Mouse (Mus musculus) heart, embryonic 11.5 days (tissue): Measurements from ENCODE around the gene Slco2a1. TPM values are rescaled to one million over a fixed set of nuclear protein-coding genes. Genes with fewer than 3 reads are reported as not detected.

Experiments
- ATAC-seq: fragments of 200-750 bp; cut with Nextera tagmentation; replicated peaks from 2 replicates; pipeline ENCODE4 v1.8.0; 2017; ENCODE audit warnings: moderate library complexity; ENCODE audit not compliant: insufficient number of reproducible peaks, low FRiP score, low TSS enrichment
- H3K27ac ChIP-seq: fragments of 300-500 bp; sonication (generic); 2 replicates; pipeline ENCODE4 v1.5.1; 2014; ENCODE audit warnings: mild to moderate bottlenecking, low read depth, low read length
- H3K27me3 ChIP-seq: fragments of 300-500 bp; sonication (generic); 2 replicates; pipeline ENCODE4 v1.6.1; 2014; ENCODE audit warnings: mild to moderate bottlenecking, low read length, mixed read lengths; ENCODE audit not compliant: control insufficient read depth, insufficient read depth
- H3K36me3 ChIP-seq: fragments of 300-500 bp; sonication (generic); 2 replicates; pipeline ENCODE4 v1.6.1; 2014; ENCODE audit warnings: mild to moderate bottlenecking, low read length, moderate library complexity, mixed read lengths; ENCODE audit not compliant: control insufficient read depth, insufficient read depth
- H3K4me1 ChIP-seq: fragments of 300-500 bp; sonication (generic); 2 replicates; pipeline ENCODE4 v1.6.1; 2014; ENCODE audit warnings: low read length; ENCODE audit not compliant: control insufficient read depth, insufficient read depth
- H3K4me2 ChIP-seq: fragments of 300-500 bp; sonication (generic); 2 replicates; pipeline ENCODE4 v1.6.1; 2014; ENCODE audit warnings: mild to moderate bottlenecking, moderate library complexity
- H3K4me3 ChIP-seq: fragments of 300-500 bp; sonication (generic); 2 replicates; pipeline ENCODE4 v1.5.1; 2014; ENCODE audit warnings: low read depth, low read length
- H3K9ac ChIP-seq: fragments of 300-500 bp; sonication (generic); 2 replicates; pipeline ENCODE4 v1.6.1; 2014; ENCODE audit warnings: mild to moderate bottlenecking, low read depth, low read length, moderate library complexity
- H3K9me3 ChIP-seq: fragments of 300-500 bp; sonication (generic); replicated peaks from 2 replicates; pipeline ENCODE4 v1.6.1; 2016; ENCODE audit warnings: low read length; ENCODE audit not compliant: control insufficient read depth
- WGBS: fragments of 180-500 bp; shearing (Covaris S2); extraction: QIAGEN DNeasy Blood & Tissue Kit; methylation state at CpG from one replicate; pipeline ENCODE4 v1.1.7; 2014; ENCODE audit not compliant: insufficient replicate concordance; 5-methylcytosine and 5-hydroxymethylcytosine counted together
- polyA plus RNA-seq: library from polyadenylated mRNA; unstranded; fragments of >200 nt; fragmentation: Nextera tagmentation; extraction: Ambion mirVana; gene quantifications from 2 replicates; pipeline ENCODE4 v1.2.1, GENCODE M21; 2014

The Slco2a1 gene
- polyA plus RNA-seq, 1 experiment from 2014 or later, result 4.4 TPM

GRCm38 (mm10) chr9:103110727-103111501 lies 122.4 kb downstream of the Slco2a1 start:
- H3K4me3 ChIP-seq, result peak overlapping the region; percentile 69
- H3K9ac ChIP-seq, result peak overlapping the region; percentile 71
- peaks cover 48% of the 10 kb centered on the region for H3K27me3 ChIP-seq
- peak overlapping the region; percentile 97 for H3K4me2 ChIP-seq
- no peak overlapping the region for H3K27ac ChIP-seq
- 19% methylated on average over 18 of the region's 18 CpGs for WGBS
- no peaks in the 10 kb centered on the region for H3K9me3 ChIP-seq
- H3K4me1 ChIP-seq, result peaks cover 14% of the 10 kb centered on the region; the same call in 1 of the 2 replicates
- H3K36me3 ChIP-seq, result no peaks in the 10 kb centered on the region
- ATAC-seq, result no peak

- peak; percentile 55 for ATAC-seq
- Histone ChIP-seq H3K36me3 (no peaks in the 10 kb centered on the region), H3K9ac (peak within 1 kb of the TSS; percentile 71), H3K4me3 (peak within 1 kb of the TSS; percentile 69), H3K27me3 (peaks cover 48% of the 10 kb centered on the region), H3K27ac (no peak within 1 kb of the TSS), H3K4me2 (peak within 1 kb of the TSS; percentile 97), H3K9me3 (no peaks in the 10 kb centered on the region), H3K4me1 (peaks cover 14% of the 10 kb centered on the region; the same call in 1 of the 2 replicates)
- under 1% methylated on average over 38 of the region's 81 CpGs for WGBS
Measured at GRCm38 (mm10) chr9:103111621-103112470, 123.3 kb downstream of the Slco2a1 start, which contains the start of gene Rab6b. Rab6b (plus strand) TSS chr9:103111787.

GRCm38 (mm10) chr9:103112471-103113271 lies 124.2 kb downstream of the Slco2a1 start:
- Histone ChIP-seq H3K4me3 (peak overlapping the region; percentile 69), H3K36me3 (no peaks in the 10 kb centered on the region), H3K9ac (0 out of 2 replicates have a peak overlapping the region, but pooled peaks have one; percentile 71), H3K4me1 (peaks cover 14% of the 10 kb centered on the region; the same call in 1 of the 2 replicates), H3K27ac (no peak overlapping the region), H3K4me2 (peak overlapping the region; percentile 97), H3K27me3 (peaks cover 48% of the 10 kb centered on the region), H3K9me3 (no peaks in the 10 kb centered on the region)
- ATAC-seq, result 0 out of 2 replicates have a peak, but pooled peaks have one; percentile 16
- WGBS, result 2% methylated on average over 35 of the region's 35 CpGs

- Histone ChIP-seq H3K27me3 (peaks cover 48% of the 10 kb centered on the region), H3K9me3 (no peaks in the 10 kb centered on the region), H3K9ac (no peak overlapping the region), H3K36me3 (no peaks in the 10 kb centered on the region), H3K4me3 (no peak overlapping the region), H3K4me1 (peaks cover 14% of the 10 kb centered on the region; the same call in 1 of the 2 replicates), H3K27ac (no peak overlapping the region), H3K4me2 (no peak overlapping the region)
- ATAC-seq, result no peak
- WGBS, result 47% methylated on average over 11 of the region's 11 CpGs
Measured at GRCm38 (mm10) chr9:103113351-103113750, 124.8 kb downstream of the Slco2a1 start.

GRCm38 (mm10) chr9:103114326-103114725 lies 125.8 kb downstream of the Slco2a1 start:
- peaks cover 14% of the 10 kb centered on the region; the same call in 1 of the 2 replicates for H3K4me1 ChIP-seq
- no peak for ATAC-seq
- no peak overlapping the region for H3K4me2 ChIP-seq
- peaks cover 48% of the 10 kb centered on the region for H3K27me3 ChIP-seq
- H3K4me3 ChIP-seq, result no peak overlapping the region
- H3K9ac ChIP-seq, result no peak overlapping the region
- no peaks in the 10 kb centered on the region for H3K9me3 ChIP-seq
- no peaks in the 10 kb centered on the region for H3K36me3 ChIP-seq
- 75% methylated on average over 8 of the region's 8 CpGs for WGBS
- no peak overlapping the region for H3K27ac ChIP-seq

- 85% methylated on average over 13 of the region's 13 CpGs for WGBS
- ATAC-seq, result no peak
- Histone ChIP-seq H3K9me3 (no peaks in the 10 kb centered on the region), H3K9ac (no peak overlapping the region), H3K27ac (no peak overlapping the region), H3K4me3 (no peak overlapping the region), H3K36me3 (no peaks in the 10 kb centered on the region), H3K4me1 (peaks cover 14% of the 10 kb centered on the region; the same call in 1 of the 2 replicates), H3K27me3 (peaks cover 46% of the 10 kb centered on the region), H3K4me2 (no peak overlapping the region)
Measured at GRCm38 (mm10) chr9:103114901-103115300, 126.4 kb downstream of the Slco2a1 start.

- H3K9ac ChIP-seq, result no peak overlapping the region
- H3K9me3 ChIP-seq, result no peaks in the 10 kb centered on the region
- WGBS, result 65% methylated on average over 4 of the region's 4 CpGs
- H3K4me2 ChIP-seq, result no peak overlapping the region
- H3K4me3 ChIP-seq, result no peak overlapping the region
- 0 out of 2 replicates have a peak, but pooled peaks cover 8% of the 10 kb centered on the region for H3K4me1 ChIP-seq
- peaks cover 28% of the 10 kb centered on the region for H3K27me3 ChIP-seq
- no peak overlapping the region for H3K27ac ChIP-seq
- H3K36me3 ChIP-seq, result no peaks in the 10 kb centered on the region
- ATAC-seq, result no peak
Measured at GRCm38 (mm10) chr9:103116941-103117340, 128.4 kb downstream of the Slco2a1 start.

GRCm38 (mm10) chr9:103117495-103117894 lies 129.0 kb downstream of the Slco2a1 start:
- H3K4me2 ChIP-seq, result no peak overlapping the region
- no peaks in the 10 kb centered on the region for H3K9me3 ChIP-seq
- H3K36me3 ChIP-seq, result no peaks in the 10 kb centered on the region
- 72% methylated on average over 5 of the region's 5 CpGs for WGBS
- peaks cover 22% of the 10 kb centered on the region for H3K27me3 ChIP-seq
- no peak overlapping the region for H3K9ac ChIP-seq
- H3K27ac ChIP-seq, result no peak overlapping the region
- H3K4me1 ChIP-seq, result 0 out of 2 replicates have a peak, but pooled peaks cover 6% of the 10 kb centered on the region
- no peak for ATAC-seq
- no peak overlapping the region for H3K4me3 ChIP-seq
